Mouse (Mus musculus) ovary, postnatal 14 days (tissue): ENCODE results near the gene Hist1h3d.
"Not testable (repeated sequence)": the region's sequence is repeated elsewhere in the genome, so short reads cannot be mapped to it uniquely, and the experiment has no call there.

Source experiments
- DNase-seq: peaks from one replicate; pipeline ENCODE4 v3.0.0; 2022; ENCODE audit warnings: low spot score

Hist1h3d gene

GRCm38 (mm10) chr13:23585442-23586098, 10.0 kb downstream of the Hist1h3d start:
- DNase-seq = peak; percentile 51

- DNase-seq = no peak
Observed at GRCm38 (mm10) chr13:23586099-23586939, 10.8 kb downstream of the Hist1h3d start.

GRCm38 (mm10) chr13:23586940-23587225, 11.3 kb downstream of the Hist1h3d start:
- no peak for DNase-seq

- no peak for DNase-seq
Observed at GRCm38 (mm10) chr13:23591206-23591605, 15.6 kb downstream of the Hist1h3d start.

GRCm38 (mm10) chr13:23591886-23592285, 16.3 kb downstream of the Hist1h3d start:
- not testable (repeated sequence) for DNase-seq

GRCm38 (mm10) chr13:23592614-23593013, 17.1 kb downstream of the Hist1h3d start:
- no peak for DNase-seq

- DNase-seq = no peak
Observed at GRCm38 (mm10) chr13:23593051-23593770, 17.6 kb downstream of the Hist1h3d start.

GRCm38 (mm10) chr13:23595185-23595584, 19.6 kb downstream of the Hist1h3d start:
- no peak for DNase-seq

GRCm38 (mm10) chr13:23595622-23596372, 20.2 kb downstream of the Hist1h3d start:
- DNase-seq = no peak

- DNase-seq = peak; percentile 79
Observed at GRCm38 (mm10) chr13:23597957-23598356, 22.4 kb downstream of the Hist1h3d start.

GRCm38 (mm10) chr13:23603182-23603699, 27.7 kb downstream of the Hist1h3d start:
- DNase-seq = no peak

GRCm38 (mm10) chr13:23604452-23604851, 28.9 kb downstream of the Hist1h3d start:
- DNase-seq = no peak

GRCm38 (mm10) chr13:23605052-23605451, 29.5 kb downstream of the Hist1h3d start:
- DNase-seq = no peak

- no peak for DNase-seq
Observed at GRCm38 (mm10) chr13:23609209-23609608, 33.6 kb downstream of the Hist1h3d start.

GRCm38 (mm10) chr13:23609844-23610243, 34.3 kb downstream of the Hist1h3d start:
- DNase-seq = no peak

GRCm38 (mm10) chr13:23610393-23610792, 34.8 kb downstream of the Hist1h3d start:
- no peak for DNase-seq

- DNase-seq = no peak
Observed at GRCm38 (mm10) chr13:23611638-23612037, 36.1 kb downstream of the Hist1h3d start.

GRCm38 (mm10) chr13:23620056-23620732, 44.6 kb downstream of the Hist1h3d start:
- DNase-seq = no peak

- DNase-seq = peak; percentile 54
Observed at GRCm38 (mm10) chr13:23620733-23621531, 45.4 kb downstream of the Hist1h3d start, which contains the start of gene Hist1h2be. TSS of gene Hist1h2be (minus strand) at chr13:23621124.

- peak; percentile 53 for DNase-seq
Observed at GRCm38 (mm10) chr13:23621532-23622174, 46.1 kb downstream of the Hist1h3d start.
